Mouse (Mus musculus) testis, adult 2 months (tissue): ENCODE results near the gene Fam13c. TPM values are rescaled to one million over a fixed set of nuclear protein-coding genes. Genes with fewer than 3 reads are reported as not detected.

Experiments
- H3K27ac ChIP-seq: fragments of 200-500 bp; 2 replicates; pipeline ENCODE4 v1.5.1; 2012; ENCODE audit warnings: low read depth, low read length; ENCODE audit not compliant: control insufficient read depth, insufficient read depth
- H3K27me3 ChIP-seq: fragments of 200-500 bp; 2 replicates; pipeline ENCODE4 v1.6.1; 2012; ENCODE audit warnings: mild to moderate bottlenecking, low read length, moderate library complexity; ENCODE audit not compliant: control insufficient read depth, insufficient read depth
- H3K36me3 ChIP-seq: fragments of 200-500 bp; 2 replicates; pipeline ENCODE4 v1.6.1; 2012; ENCODE audit warnings: mild to moderate bottlenecking, low read length; ENCODE audit not compliant: control insufficient read depth, insufficient read depth
- H3K4me1 ChIP-seq: fragments of 200-500 bp; 2 replicates; pipeline ENCODE4 v1.6.1; 2012; ENCODE audit warnings: low read length; ENCODE audit not compliant: control insufficient read depth, insufficient read depth
- H3K4me3 ChIP-seq: fragments of 200-500 bp; 2 replicates; pipeline ENCODE4 v1.5.1; 2012; ENCODE audit warnings: low read depth, mild to moderate bottlenecking, low read length, moderate library complexity, mixed read lengths; ENCODE audit not compliant: control insufficient read depth
- CTCF ChIP-seq: fragments of 200-500 bp; IDR thresholded peaks from 2 replicates; pipeline ENCODE4 v1.5.1; 2012; ENCODE audit warnings: low read depth, mild to moderate bottlenecking, inconsistent platforms, low read length, moderate library complexity; ENCODE audit not compliant: control insufficient read depth, insufficient read depth, insufficient replicate concordance
- POLR2A ChIP-seq: fragments of 200-500 bp; IDR thresholded peaks from 2 replicates; pipeline ENCODE4 v1.6.1; 2012; ENCODE audit warnings: low read depth, mild to moderate bottlenecking, inconsistent platforms, low read length, moderate library complexity; ENCODE audit not compliant: control insufficient read depth
- polyA plus RNA-seq: library from polyadenylated mRNA; depleted of rRNA; stranded (reverse); fragments of >200 nt; gene quantifications from 2 replicates; pipeline ENCODE4 v1.2.3, GENCODE M21; 2012

The Fam13c gene
- polyA plus RNA-seq, 1 experiment: 2.2 TPM

DNA sequence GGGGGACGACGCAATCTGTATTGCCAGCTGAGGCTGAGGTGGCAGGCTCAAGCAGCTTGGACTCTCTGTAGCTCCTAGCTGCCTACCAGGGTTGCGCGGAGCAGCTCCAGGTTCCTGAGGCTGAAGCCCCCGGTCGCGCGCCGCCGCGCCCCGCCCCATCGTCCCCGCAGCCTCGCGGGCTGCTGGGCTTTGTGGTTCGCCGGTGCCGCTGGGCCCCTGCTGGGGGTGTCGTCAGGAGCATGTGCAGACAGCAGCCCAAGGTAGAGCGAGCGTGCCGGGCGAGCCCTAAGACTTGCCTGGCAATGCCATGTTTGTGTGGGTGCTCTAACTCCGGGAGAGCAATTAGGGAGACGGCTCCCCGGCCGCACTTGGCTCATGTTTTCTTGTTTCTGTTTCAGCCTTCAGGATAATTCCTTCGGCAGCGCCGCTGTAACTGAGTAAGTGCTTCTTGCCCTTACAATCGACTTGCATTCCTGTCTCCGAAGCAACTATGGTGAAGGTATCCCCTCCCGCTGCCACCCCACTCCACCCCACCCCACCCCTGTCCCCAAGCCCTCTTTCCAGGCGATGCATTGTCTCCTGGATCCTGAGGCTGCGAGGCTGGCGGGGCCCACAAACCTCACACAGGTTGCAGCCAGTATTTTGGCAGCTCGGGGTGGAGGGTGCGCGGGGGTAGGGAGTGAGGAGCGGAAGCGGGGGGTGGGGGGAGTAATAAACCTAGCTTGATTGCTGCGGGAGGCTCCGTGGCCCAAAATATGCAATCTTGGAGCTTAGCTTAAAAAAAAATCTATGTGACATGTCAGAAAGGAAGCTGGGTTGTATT, 569 bp downstream of the Fam13c start:
- H3K4me3 ChIP-seq: peak overlapping the region; percentile 61
- TF ChIP-seq CTCF (no peak), POLR2A (no peak)
- H3K27me3 ChIP-seq: no peaks in the 10 kb centered on the region
- H3K4me1 ChIP-seq: peaks cover 6% of the 10 kb centered on the region
- H3K27ac ChIP-seq: peak overlapping the region; percentile 46
- H3K36me3 ChIP-seq: no peaks in the 10 kb centered on the region

DNA sequence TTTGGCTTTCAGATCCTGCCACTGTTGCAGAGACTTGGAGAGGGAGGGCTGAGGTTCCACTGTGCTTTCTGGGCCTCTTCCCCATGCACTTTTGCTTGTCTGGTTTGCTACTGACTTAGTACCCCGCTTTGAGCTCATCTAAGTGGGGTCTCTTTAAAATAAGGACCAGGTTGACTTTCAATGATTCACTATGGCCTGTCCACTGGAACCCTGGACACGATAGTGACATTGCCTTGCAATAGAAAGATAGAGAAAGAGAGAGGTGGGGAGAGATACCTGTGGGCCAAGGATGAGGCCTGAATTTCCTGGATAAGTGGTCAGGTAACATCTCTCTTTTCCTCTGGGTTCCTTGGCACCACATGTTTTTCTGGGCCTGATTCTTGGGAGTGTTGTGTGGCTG, 1.9 kb downstream of the Fam13c start:
- Histone ChIP-seq H3K36me3 (no peaks in the 10 kb centered on the region), H3K27ac (no peak overlapping the region), H3K27me3 (no peaks in the 10 kb centered on the region), H3K4me3 (no peak overlapping the region), H3K4me1 (peaks cover 6% of the 10 kb centered on the region)
- TF ChIP-seq CTCF: no peak
- TF ChIP-seq POLR2A: no peak

DNA sequence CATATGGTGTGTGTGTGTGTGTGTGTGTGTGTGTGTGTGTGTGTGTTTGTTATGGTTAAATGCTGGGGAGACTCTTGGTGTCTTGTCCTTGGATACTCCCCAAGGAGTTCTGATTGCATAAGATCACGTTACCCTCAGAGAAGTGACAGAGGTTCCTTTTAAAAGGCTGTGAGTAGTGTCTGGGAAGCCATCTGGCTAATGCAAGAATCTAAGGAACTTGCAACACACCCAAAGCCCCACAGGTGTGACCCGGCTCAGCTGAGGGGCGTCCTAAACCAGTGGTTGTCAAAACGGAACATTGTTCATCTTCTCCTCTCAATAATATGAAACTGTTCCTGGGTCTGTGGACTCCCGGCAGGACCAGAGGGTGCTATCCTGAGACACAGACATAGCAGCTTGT, 2.3 kb downstream of the Fam13c start:
- H3K4me3 ChIP-seq: no peak overlapping the region
- H3K4me1 ChIP-seq: peaks cover 6% of the 10 kb centered on the region
- TF ChIP-seq CTCF: no peak
- no peak for TF ChIP-seq POLR2A
- no peak overlapping the region for H3K27ac ChIP-seq
- H3K36me3 ChIP-seq: no peaks in the 10 kb centered on the region
- no peaks in the 10 kb centered on the region for H3K27me3 ChIP-seq

DNA sequence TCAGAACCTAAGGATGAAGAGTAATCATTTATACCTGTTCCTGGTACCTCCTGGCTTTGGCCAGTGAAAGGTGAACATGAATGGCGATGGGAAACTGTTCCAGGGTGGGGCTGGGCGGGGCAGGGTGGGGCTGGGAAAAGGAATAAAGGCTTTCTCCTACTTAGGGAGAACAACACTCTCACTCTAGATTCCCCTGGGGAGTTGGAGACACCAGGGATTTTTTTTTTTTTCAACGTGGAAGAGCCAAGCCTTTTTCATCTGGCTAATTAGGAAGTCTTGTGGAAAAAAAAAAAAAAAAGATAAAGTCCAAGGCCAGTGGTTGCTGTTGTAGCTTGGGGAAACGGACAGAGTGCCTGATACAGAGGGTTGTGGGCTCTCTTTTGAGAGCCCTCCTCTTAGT, 7.5 kb downstream of the Fam13c start:
- no peak for TF ChIP-seq POLR2A
- no peak for TF ChIP-seq CTCF
- H3K36me3 ChIP-seq: no peaks in the 10 kb centered on the region
- no peak overlapping the region for H3K4me3 ChIP-seq
- H3K4me1 ChIP-seq: peaks cover 10% of the 10 kb centered on the region
- H3K27me3 ChIP-seq: no peaks in the 10 kb centered on the region
- no peak overlapping the region for H3K27ac ChIP-seq

DNA sequence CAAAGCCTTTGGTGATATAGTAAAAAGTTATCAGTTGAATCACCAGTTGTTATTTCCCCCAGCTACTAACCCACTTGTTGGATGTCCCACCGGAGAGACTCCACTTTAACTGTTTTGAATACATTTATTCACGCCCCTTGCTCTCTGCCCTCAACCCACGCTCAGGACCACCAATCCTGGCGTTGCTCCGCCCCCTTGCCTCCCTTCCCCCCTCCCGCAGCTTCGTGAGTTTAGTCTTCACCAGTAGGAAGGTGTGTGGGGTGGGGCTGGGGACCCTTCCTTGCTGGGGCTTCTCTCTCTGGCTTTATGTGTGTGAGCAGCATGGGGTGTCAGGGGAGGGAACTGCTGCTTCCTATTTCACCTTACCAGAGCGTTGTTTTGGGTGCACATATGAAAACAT, 8.9 kb downstream of the Fam13c start:
- Histone ChIP-seq H3K36me3 (no peaks in the 10 kb centered on the region), H3K27ac (no peak overlapping the region), H3K4me3 (peak overlapping the region; percentile 27), H3K27me3 (no peaks in the 10 kb centered on the region), H3K4me1 (peaks cover 10% of the 10 kb centered on the region)
- TF ChIP-seq CTCF (no peak), POLR2A (no peak)

DNA sequence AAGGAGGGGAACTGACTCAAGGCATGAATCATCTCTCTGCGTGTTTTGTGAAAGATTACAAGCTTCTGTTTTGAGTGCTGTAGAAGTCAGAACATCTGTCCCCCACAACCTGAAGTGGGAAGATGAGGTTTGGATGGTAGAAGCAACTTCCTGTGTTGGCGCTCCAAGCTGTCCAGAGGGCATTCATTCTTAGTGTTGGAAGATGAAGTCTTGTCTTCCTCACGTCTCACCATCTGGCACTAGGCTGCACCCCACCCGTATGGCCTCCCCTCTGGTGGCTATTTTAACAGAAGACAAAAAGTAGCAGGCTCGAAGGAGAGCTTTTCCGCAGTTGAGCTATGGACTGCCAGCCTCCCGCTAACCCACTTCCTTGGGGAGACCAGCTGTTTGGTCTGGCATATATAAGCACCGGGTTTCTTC, 15.6 kb downstream of the Fam13c start:
- Histone ChIP-seq H3K27me3 (no peaks in the 10 kb centered on the region), H3K4me3 (no peak overlapping the region), H3K36me3 (no peaks in the 10 kb centered on the region), H3K27ac (no peak overlapping the region), H3K4me1 (no peaks in the 10 kb centered on the region)
- TF ChIP-seq POLR2A: no peak
- TF ChIP-seq CTCF: no peak

DNA sequence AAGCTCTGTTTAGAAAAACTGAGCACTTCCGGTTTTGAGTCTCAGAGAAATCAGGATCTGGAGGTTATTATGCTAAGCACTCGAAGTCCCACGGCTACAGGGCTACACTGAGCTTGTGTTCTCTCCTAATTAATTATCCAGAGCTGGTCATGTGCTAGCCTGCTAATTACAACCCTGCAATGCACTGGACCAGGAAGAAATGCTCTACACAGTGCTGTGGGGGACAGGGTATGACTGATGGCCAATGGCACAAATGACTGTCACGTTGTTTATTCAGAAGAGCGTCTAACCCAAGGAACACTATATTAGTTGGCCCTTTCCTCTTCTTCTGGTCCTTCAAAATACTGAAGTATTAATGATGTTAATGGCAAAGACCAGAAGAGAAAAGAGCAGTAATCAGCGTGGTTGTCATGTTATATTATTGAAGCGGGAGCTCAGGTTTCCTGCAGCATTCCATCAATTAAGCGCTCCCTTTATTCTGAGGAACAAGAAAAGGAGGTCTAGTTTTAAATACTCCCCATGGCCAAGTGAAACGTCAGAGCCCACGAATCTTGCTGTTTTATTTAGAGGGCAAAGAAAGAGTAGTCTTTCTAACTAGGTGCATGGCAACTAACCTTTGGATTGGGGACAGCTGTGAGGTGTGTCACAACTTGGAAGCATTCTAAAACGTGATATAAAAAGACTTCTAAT, 18.4 kb downstream of the Fam13c start:
- Histone ChIP-seq H3K4me3 (no peak overlapping the region), H3K36me3 (no peaks in the 10 kb centered on the region), H3K4me1 (no peaks in the 10 kb centered on the region), H3K27me3 (no peaks in the 10 kb centered on the region), H3K27ac (no peak overlapping the region)
- TF ChIP-seq POLR2A (no peak), CTCF (no peak)
